Mouse (Mus musculus) CD8-positive naive resting alpha-beta T cell, adult 2 months (primary cell): Measurements from ENCODE around the gene Lrrc20.

ENCODE experiments used
- DNase-seq, 2 experiments: peaks; one replicate each; pipeline ENCODE4 v3.0.0; 2022; ENCODE audit warnings: low read depth in 2 of 2, low spot score in 2 of 2

Gene Lrrc20

GRCm38 (mm10) chr10:61473640-61474039, 2.0 kb upstream of the Lrrc20 start:
- DNase-seq, result no peak

GRCm38 (mm10) chr10:61474344-61474743, 1.3 kb upstream of the Lrrc20 start:
- DNase-seq, result no peak

DNA sequence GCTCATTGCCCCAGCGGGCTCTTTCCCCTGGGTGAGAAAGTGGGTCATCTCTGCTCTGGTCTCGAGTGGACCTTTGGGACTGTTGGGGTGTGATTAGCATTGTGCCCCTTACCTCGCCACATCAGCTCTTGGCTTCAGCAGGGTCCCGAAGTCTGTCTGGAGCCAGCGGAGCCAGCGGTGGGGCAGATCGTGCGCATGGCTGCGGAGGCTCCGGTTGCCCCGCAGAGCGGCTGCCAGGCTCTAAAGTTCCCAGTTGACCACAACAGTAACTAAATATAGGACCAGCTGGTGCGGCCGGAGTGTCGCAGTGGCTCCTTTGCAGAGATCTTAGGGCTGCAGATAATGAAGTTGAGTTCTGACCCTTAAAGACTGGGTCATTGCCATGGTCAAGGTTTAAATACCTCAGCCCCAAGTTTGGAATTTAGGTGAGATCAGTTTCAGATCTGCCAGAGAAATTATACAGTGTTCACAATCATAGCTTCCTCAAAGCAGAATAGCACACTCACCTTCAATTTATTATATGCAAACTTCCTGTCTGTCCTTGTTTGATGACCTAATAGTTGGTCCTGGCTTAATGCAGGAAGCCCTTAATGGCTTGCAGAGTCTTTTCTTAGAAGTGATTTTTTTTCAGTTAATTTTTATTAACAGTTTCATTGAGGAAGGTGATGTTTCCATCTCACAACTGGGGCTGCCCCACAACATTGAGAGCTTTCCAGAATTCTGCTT, 1.0 kb downstream of the Lrrc20 start:
- peak in 1 of 2 experiments; percentile 3 for DNase-seq

DNA sequence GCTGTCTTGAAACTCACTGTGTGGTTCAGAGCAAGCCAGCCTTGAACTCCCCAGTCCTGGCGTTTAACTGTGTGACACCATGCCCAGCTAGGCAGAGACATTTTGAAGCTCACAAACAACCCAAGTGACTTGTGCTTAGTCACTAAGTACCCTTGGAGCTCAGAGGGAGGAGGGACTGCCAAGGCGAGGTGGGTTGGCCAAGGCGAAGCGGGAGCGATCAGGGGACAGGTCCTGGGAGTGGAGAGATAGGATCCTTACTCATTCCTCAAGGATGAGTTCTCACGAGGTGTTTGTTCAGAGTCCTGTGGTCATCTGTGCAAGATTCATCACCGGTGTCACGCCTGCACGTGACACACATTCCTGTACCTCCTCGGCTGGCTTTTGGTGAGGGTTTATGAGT, 3.9 kb downstream of the Lrrc20 start:
- DNase-seq, result no peak

DNA sequence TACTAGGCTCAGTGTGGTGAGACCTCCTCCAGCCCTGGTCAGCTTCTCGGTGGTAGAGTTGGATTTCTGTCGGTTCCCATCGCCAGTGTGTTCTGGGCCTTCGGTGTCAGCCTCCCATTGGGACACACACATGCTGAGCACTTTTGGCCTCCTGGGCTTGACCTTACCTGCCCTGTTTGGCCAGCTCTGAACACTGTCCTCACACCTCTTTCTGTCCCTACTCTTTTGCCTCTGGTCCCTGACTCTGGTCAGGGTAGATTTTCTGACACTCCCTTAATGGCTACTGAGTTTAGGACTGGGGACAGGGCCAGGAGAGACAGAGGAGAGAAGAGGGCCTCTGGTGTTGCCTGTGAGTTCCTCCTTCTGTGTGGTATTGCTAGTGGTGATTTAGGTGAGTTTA, 4.3 kb downstream of the Lrrc20 start:
- DNase-seq, result no peak

- DNase-seq, result no peak
These were observed 4.9 kb downstream of the Lrrc20 start for GRCm38 (mm10) chr10:61480488-61480887.

DNA sequence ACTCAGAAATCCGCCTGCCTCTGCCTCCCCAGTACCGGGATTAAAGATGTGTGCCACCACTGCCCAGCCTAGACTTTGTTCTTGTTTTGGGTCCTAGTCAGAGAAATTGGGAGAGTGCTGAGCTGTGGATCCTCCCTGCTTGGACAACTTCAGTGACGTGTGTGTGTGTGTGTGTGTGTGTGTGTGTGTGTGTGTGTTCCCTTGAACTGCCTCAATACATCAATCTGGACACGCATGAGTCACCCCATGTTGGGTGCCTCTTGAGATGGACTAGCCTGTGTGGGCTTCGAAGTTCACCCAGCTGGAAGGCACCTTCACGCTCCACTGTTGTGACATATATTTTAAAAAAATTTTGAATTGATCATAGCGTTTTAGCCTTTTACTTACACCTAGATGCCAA, 7.2 kb downstream of the Lrrc20 start:
- no peak for DNase-seq

- no peak for DNase-seq
These were observed 9.2 kb downstream of the Lrrc20 start for GRCm38 (mm10) chr10:61484801-61485200.

GRCm38 (mm10) chr10:61486551-61487339, 11.1 kb downstream of the Lrrc20 start:
- no peak for DNase-seq

- no peak for DNase-seq
These were observed 13.0 kb downstream of the Lrrc20 start for GRCm38 (mm10) chr10:61488522-61489110.

DNA sequence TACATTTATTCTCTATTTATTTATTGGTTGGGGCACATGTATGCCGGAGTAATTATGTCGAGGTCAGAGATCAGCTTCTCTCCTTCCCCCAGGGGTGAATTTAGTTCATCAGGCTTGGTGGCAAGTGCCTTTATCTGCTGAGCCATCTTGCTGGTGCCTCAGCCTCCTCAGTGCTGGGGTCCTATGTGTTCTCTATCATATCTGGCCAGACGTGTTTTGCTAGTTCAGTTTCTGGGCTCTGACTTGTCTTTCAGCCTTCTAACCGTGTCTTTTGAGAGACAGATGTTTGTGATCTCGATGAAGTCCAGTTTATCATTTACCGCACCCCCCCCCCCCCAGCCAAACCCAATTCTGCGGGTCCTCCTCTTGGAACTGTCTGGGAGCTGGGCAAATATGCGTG, 16.0 kb downstream of the Lrrc20 start:
- no peak for DNase-seq

GRCm38 (mm10) chr10:61492040-61492439, 16.4 kb downstream of the Lrrc20 start:
- peak; percentile 40 to 60 for DNase-seq

- no peak for DNase-seq
These were observed 19.9 kb downstream of the Lrrc20 start for GRCm38 (mm10) chr10:61495461-61495860.

GRCm38 (mm10) chr10:61496231-61496630, 20.6 kb downstream of the Lrrc20 start:
- DNase-seq, result no peak

- no peak for DNase-seq
These were observed 24.2 kb downstream of the Lrrc20 start for GRCm38 (mm10) chr10:61499505-61500466.

DNA sequence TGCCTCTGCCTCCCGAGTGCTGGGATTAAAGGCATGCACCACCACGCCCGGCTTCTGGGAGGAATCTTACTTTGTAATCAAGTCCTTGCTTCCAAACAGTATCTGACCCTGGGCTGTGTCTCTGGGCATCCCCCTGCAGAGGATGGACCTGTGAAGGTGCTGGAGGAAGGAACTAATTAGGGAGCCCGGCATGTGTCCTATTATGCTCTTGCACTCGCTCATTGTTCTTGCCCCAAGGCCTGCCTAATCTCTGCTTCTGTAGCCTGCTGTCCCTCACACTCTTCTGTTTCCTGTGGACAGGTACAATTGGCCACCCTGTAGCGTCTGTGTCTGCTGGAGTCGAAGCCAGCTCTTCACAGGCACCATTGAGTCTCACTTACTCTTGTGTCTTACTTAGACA, 25.2 kb downstream of the Lrrc20 start:
- no peak for DNase-seq

DNA sequence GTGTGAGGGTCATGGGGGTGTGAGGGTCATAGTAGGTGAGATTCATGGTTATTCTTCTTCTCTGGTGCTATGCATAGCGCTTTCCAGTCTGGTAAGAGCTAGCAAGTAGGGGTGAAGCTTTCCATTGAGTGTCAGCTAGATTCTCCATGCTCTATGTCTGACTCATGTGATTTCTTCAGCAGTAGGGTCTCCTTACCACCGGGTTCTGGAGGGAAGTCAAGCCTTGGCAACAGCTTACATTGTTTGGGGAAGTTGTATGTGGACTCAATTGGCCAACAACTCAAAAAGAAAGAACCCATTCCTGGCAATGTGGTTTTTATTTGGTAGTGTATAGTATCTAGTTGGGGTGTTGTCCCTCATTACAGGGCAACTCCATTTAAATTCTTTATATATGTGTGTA, 28.5 kb downstream of the Lrrc20 start:
- DNase-seq, result no peak

DNA sequence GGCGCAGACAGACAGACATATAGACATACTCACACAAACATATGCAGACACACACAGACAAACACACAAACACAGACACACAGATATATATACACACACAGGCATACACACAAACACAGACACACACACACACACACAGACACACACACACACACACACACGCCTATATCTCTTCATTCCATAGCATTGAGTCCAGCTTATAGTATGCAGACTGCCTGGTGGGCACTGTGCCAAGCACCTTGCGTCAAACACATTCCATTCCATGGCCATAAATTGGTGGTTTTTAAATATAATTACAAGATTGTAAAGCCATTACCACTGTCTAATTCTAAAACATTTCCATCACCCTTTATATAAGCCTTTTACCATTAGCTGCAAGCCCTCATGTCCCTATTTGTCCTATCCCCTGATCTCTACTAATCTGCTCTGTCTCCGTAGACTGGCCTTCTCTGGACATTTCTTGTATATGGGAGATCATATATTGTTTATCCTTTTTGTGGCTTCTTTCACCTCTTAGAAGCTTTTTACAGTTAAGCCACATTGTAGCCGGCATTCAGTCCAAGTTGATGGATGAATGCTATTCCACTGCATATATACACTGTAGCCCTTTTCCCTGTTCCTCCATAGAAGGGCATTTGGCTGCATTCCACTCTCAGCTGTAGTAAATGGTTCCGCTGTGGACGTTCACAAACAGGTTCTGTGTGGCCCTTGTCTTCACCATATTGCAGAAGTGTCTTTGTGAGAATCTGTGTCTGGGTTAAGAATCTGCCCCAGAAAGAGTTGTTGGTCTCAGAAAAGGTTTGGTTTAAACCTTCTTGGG, 31.0 kb downstream of the Lrrc20 start:
- DNase-seq, result no peak

- no peak for DNase-seq
These were observed 34.3 kb downstream of the Lrrc20 start for GRCm38 (mm10) chr10:61509873-61510272.

DNA sequence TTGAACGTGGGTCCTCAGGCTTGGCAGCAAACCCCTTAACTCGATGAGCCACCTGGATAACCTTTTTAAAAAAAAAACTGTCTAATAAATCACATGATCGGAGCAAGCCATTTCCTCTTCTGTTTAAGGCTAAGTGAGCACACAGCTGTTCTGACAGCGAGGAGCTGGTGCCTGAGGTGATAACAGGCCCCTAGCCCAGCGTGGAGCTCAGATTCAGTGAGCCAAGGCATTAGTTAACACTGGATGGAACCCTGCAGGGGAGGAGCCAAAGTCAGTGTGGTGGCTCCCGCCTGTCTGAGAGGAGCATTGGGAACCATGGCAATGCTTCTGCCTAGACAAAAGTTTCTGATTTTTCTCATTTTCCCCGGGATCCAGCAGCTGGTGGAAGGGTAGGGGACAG, 35.2 kb downstream of the Lrrc20 start:
- no peak for DNase-seq
